Mouse (Mus musculus) liver, postnatal 0 days (tissue): ENCODE results near the gene Ywhae.

Experiments used
- CTCF ChIP-seq: sonication (generic); IDR thresholded peaks from 2 replicates; pipeline ENCODE4 v1.5.1; 2016; ENCODE audit warnings: antibody characterized with exemption, low read depth
- EP300 ChIP-seq: IDR thresholded peaks from 2 replicates; pipeline ENCODE4 v1.6.1; 2016; ENCODE audit warnings: antibody characterized with exemption, low read depth, mild to moderate bottlenecking

- TF ChIP-seq EP300, result no peak
- no peak for TF ChIP-seq CTCF
Measured at GRCm38 (mm10) chr11:75796029-75796445, 63.4 kb downstream of the Ywhae start, which contains the start of gene Doc2b.
